In the genomic region with DNA sequence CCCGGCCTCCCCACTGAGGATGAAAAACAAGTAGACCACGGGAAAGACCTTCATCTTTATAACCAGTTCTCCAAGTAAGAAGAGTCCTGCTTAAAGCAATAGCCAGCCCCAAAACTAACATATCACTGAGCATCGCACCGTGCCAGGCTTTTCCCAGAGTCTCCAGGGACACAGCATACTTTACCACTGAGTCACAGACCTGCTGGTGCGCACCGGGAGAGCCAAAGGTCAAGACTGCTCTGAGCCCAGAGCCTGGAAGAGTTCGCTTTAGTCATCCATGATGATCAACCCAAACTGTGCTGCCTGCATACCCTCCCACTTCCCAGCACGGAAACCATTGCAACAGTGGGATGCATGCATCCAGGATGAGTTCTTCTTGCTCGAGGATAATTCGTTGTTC, we compare ENCODE assay signal across 25 mouse cellular contexts. TPM values are rescaled to one million over a fixed set of nuclear protein-coding genes. Genes with fewer than 3 reads are reported as not detected.
DNase-seq lines count a peak whose midpoint lies in the region; ATAC-seq lines count a peak whose summit lies in the region.
"Had no signal": no experiment of that assay in that cellular context is flagged by ENCODE, and none has a peak within 500 bp of the region (broad histone marks: within the 10 kb centered on the region; RNA-seq: fewer than 3 reads in every experiment).

No protein-coding gene starts in this region.

- H3K27ac ChIP-seq in kidney, embryonic 15.5 days: no peak overlapping the region
- H3K27ac ChIP-seq: embryonic facial prominence, embryonic 15.5 days; forebrain, embryonic 10.5 days; heart, embryonic 13.5 days; hindbrain, embryonic 12.5 days had no signal

- H3K27me3 ChIP-seq in kidney, embryonic 15.5 days: no peaks in the 10 kb centered on the region
- H3K27me3 ChIP-seq: embryonic facial prominence, embryonic 15.5 days; heart, embryonic 13.5 days; hindbrain, embryonic 12.5 days had no signal

- H3K9ac ChIP-seq in kidney, embryonic 15.5 days: no peak overlapping the region
- H3K9ac ChIP-seq: embryonic facial prominence, embryonic 15.5 days; heart, embryonic 13.5 days; hindbrain, embryonic 12.5 days had no signal

- H3K4me1 ChIP-seq in kidney, embryonic 15.5 days: no peaks in the 10 kb centered on the region
- H3K4me1 ChIP-seq: embryonic facial prominence, embryonic 15.5 days; forebrain, embryonic 10.5 days; heart, embryonic 13.5 days; hindbrain, embryonic 12.5 days had no signal

- ATAC-seq in kidney, embryonic 15.5 days (replicated peaks; ENCODE audit: low FRiP score): 0 out of 2 replicates have a peak, but pooled peaks have one; percentile 18
- ATAC-seq: forebrain, embryonic 14.5 days; hindbrain, embryonic 16.5 days; inflammation-experienced regulatory T-cells, adult 6 months had no signal

- no peaks in the 10 kb centered on the region for H3K36me3 ChIP-seq in kidney, embryonic 15.5 days
- H3K36me3 ChIP-seq: embryonic facial prominence, embryonic 15.5 days; forebrain, embryonic 10.5 days; heart, embryonic 13.5 days; hindbrain, embryonic 12.5 days had no signal

- H3K9me3 ChIP-seq in kidney, embryonic 15.5 days (replicated peaks): no peaks in the 10 kb centered on the region
- H3K9me3 ChIP-seq: embryonic facial prominence, embryonic 15.5 days; forebrain, embryonic 10.5 days; heart, embryonic 13.5 days; hindbrain, embryonic 12.5 days had no signal

- H3K4me2 ChIP-seq in kidney, embryonic 15.5 days: no peak overlapping the region
- H3K4me2 ChIP-seq: embryonic facial prominence, embryonic 15.5 days; heart, embryonic 13.5 days; hindbrain, embryonic 12.5 days had no signal

- H3K4me3 ChIP-seq in kidney, embryonic 15.5 days (replicated peaks): no peak overlapping the region
- H3K4me3 ChIP-seq: embryonic facial prominence, embryonic 15.5 days; erythroblast, embryonic 14.5 days; forebrain, embryonic 10.5 days; heart, embryonic 13.5 days; hindbrain, embryonic 12.5 days had no signal

- DNase-seq in adrenal gland, postnatal 25 days: peak; percentile 3
- DNase-seq in adrenal gland, postnatal 14 days: no peak
- DNase-seq in kidney, adult 8-10 months: no peak
- DNase-seq in 3T3-L1 (ENCODE audit: low read depth, low spot score): peak; percentile 93
- DNase-seq in R1 (ENCODE audit: low read depth, low spot score): peak; percentile 10
- DNase-seq in retina, embryonic 14.5 days (ENCODE audit: low spot score): no peak
- no peak for DNase-seq in liver
- DNase-seq: cerebellum, adult 2 months; cerebellum, postnatal 10 days; gastrocnemius, postnatal 14 days; heart, postnatal 36 days; kidney, adult 18-20 months had no signal

- 79% methylated on average over 10 of the region's 10 CpGs for WGBS in kidney, embryonic 15.5 days

RNA-seq across cellular contexts. Expression of a gene that starts 12.3 kb away (rescaled TPM):
- total RNA-seq in adrenal gland, postnatal 25 days (2021): 0.70 and 1.7 TPM in 2 replicates
- 0.33 and 0.34 TPM in 2 replicates for total RNA-seq in adrenal gland, postnatal 14 days (2021)
- polyA plus RNA-seq in kidney, embryonic 15.5 days (2015; fragmentation: Nextera tagmentation; extraction: Ambion mirVana): 11.4 and 13.9 TPM in 2 replicates
- polyA plus RNA-seq: erythroblast, embryonic 14.5 days had no signal

RNA-seq across cellular contexts. Expression of a gene that starts 37.6 kb away (rescaled TPM):
- total RNA-seq in adrenal gland, postnatal 25 days (2021): not detected in 2 replicates
- total RNA-seq in adrenal gland, postnatal 14 days (2021): not detected in 2 replicates
- polyA plus RNA-seq in kidney, embryonic 15.5 days (2015; fragmentation: Nextera tagmentation; extraction: Ambion mirVana): not detected in 2 replicates
- total RNA-seq: adrenal gland, postnatal 36 days; gastrocnemius, postnatal 14 days; heart, postnatal 36 days had no signal
- polyA plus RNA-seq: cerebellum, adult 2 months; embryonic facial prominence, embryonic 11.5 days; embryonic facial prominence, embryonic 15.5 days; erythroblast, embryonic 14.5 days; forebrain, embryonic 10.5 days; forebrain, embryonic 14.5 days; gonadal fat pad, adult 2 months; heart, embryonic 13.5 days; heart, postnatal 0 days; hindbrain, embryonic 12.5 days; hindbrain, embryonic 16.5 days; inflammation-experienced regulatory T-cells, adult 6 months had no signal

Comparison
In these comparisons a context has a peak if more than half of its experiments do, and no peak if none do; other contexts are left out.
1. DNase-seq: peak in adrenal gland, postnatal 25 days (single experiment), 3T3-L1 (single experiment) and R1 (single experiment); none in adrenal gland, postnatal 14 days (single experiment), kidney, adult 8-10 months (0 of 2), retina, embryonic 14.5 days (single experiment) and liver (single experiment).